Mouse (Mus musculus): Measurements from ENCODE around the gene Btg2. TPM values are rescaled to one million over a fixed set of nuclear protein-coding genes. Genes with fewer than 3 reads are reported as not detected.

Btg2 gene
- polyA plus RNA-seq, 1 experiment: 13.8 TPM

GRCm38 (mm10) chr1:134045971-134046370 lies 32.9 kb downstream of the Btg2 start:
- H3K4me3 ChIP-seq: no peak overlapping the region

GRCm38 (mm10) chr1:134044805-134045204 lies 34.1 kb downstream of the Btg2 start:
- Histone ChIP-seq H3ac (ENCODE audit: control insufficient read depth, insufficient read length) (no peak overlapping the region), H3K36me3 (ENCODE audit: control insufficient read depth, insufficient read depth) (no peaks in the 10 kb centered on the region), H3K79me2 (ENCODE audit: control insufficient read depth, insufficient read depth) (no peaks in the 10 kb centered on the region), H3K27me3 (ENCODE audit: control insufficient read depth, insufficient read depth, insufficient read length) (peaks cover 7% of the 10 kb centered on the region), H3K4me3 (no peak overlapping the region), H3K4me2 (ENCODE audit: low read depth) (no peak overlapping the region)
- TF ChIP-seq MYOD1 (IDR thresholded peaks at IDR 0.05; ENCODE audit: control insufficient read depth in 1 of 3, insufficient read length in 2 of 3, low read depth in 2 of 3) (no peak), E2F4 (IDR thresholded peaks at IDR 0.05; ENCODE audit: insufficient read depth) (no peak), POLR2A (IDR thresholded peaks at IDR 0.05; ENCODE audit: insufficient read length, low read depth) (no peak), TCF12 (IDR thresholded peaks at IDR 0.05; ENCODE audit: insufficient read depth, poor library complexity, severe bottlenecking) (no peak), TCF3 (IDR thresholded peaks at IDR 0.05; ENCODE audit: insufficient read length, low read depth) (no peak), SRF (IDR thresholded peaks at IDR 0.05; ENCODE audit: control insufficient read depth, insufficient read length, low read depth) (no peak), REST (IDR thresholded peaks at IDR 0.05; ENCODE audit: insufficient read depth, insufficient read length) (no peak), POLR2AphosphoS2 (IDR thresholded peaks at IDR 0.05; ENCODE audit: insufficient read length, low read depth) (no peak), MAX (IDR thresholded peaks at IDR 0.05; ENCODE audit: low read depth) (no peak)

More at GRCm38 (mm10) chr1:134045971-134046370, 32.9 kb downstream of the Btg2 start:
- Histone ChIP-seq H3K4me2 (ENCODE audit: low read depth) (no peak overlapping the region), H3ac (ENCODE audit: control insufficient read depth, insufficient read length) (no peak overlapping the region), H3K36me3 (ENCODE audit: control insufficient read depth, insufficient read depth) (no peaks in the 10 kb centered on the region), H3K79me2 (ENCODE audit: control insufficient read depth, insufficient read depth) (no peaks in the 10 kb centered on the region), H3K27me3 (ENCODE audit: control insufficient read depth, insufficient read depth, insufficient read length) (peaks cover 15% of the 10 kb centered on the region)
- no peak for TF ChIP-seq POLR2AphosphoS2 (IDR thresholded peaks at IDR 0.05; ENCODE audit: insufficient read length, low read depth)

DNA sequence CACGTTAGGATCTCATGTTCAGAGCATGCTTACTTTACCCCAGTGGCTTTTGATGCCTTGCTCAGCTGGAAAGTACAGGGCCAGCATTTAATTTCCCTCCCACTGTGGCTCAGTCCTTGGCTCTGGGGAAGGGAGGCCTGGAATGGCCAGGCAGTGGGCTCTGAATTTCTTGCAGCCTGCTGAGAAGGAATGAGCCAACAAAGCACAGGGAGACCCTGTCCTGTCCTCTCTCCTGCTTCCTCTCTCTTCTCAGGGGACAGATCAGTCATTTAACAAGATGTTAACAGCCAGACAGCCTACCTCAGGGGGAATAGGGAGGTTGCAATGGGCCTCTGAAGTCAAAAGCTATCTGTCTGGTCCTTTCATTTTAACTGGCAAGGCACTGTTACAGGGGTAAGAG lies 36.6 kb downstream of the Btg2 start:
- TF ChIP-seq USF1 (IDR thresholded peaks at IDR 0.05; ENCODE audit: low read depth) (no peak), CEBPB (IDR thresholded peaks at IDR 0.05; ENCODE audit: insufficient read depth, poor library complexity, severe bottlenecking) (no peak), MAX (IDR thresholded peaks at IDR 0.05; ENCODE audit: low read depth) (no peak), MYOD1 (IDR thresholded peaks at IDR 0.05; ENCODE audit: control insufficient read depth in 1 of 3, insufficient read length in 2 of 3, low read depth in 2 of 3) (no peak)
- Histone ChIP-seq H3K27me3 (ENCODE audit: control insufficient read depth, insufficient read depth, insufficient read length) (no peaks in the 10 kb centered on the region), H3K79me2 (ENCODE audit: control insufficient read depth, insufficient read depth) (no peaks in the 10 kb centered on the region), H3ac (ENCODE audit: control insufficient read depth, insufficient read length) (no peak overlapping the region), H3K36me3 (ENCODE audit: control insufficient read depth, insufficient read depth) (no peaks in the 10 kb centered on the region), H3K4me2 (ENCODE audit: low read depth) (no peak overlapping the region), H3K4me3 (no peak overlapping the region)

DNA sequence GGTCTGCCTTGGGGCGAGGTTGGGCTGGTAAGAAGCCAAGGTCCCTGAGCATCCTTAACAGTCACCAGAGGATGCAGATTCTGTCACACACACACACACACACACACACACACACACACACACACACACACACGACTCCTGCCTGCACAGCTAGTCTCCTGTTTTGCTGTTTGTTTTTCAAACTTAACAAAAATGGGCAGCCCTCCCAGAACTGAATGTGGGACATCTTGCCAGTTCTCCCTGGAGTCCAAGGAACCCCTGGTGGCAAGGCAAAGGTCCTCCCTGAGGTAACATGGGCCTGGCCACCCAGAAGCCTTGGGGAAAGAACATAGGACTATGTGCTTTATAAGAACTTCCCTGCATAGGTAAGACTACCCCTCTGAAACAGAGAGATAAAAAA lies 37.0 kb downstream of the Btg2 start:
- Histone ChIP-seq H3K4me2 (ENCODE audit: low read depth) (no peak overlapping the region), H3K79me2 (ENCODE audit: control insufficient read depth, insufficient read depth) (no peaks in the 10 kb centered on the region), H3K27me3 (ENCODE audit: control insufficient read depth, insufficient read depth, insufficient read length) (no peaks in the 10 kb centered on the region), H3ac (ENCODE audit: control insufficient read depth, insufficient read length) (no peak overlapping the region), H3K4me3 (no peak overlapping the region), H3K36me3 (ENCODE audit: control insufficient read depth, insufficient read depth) (no peaks in the 10 kb centered on the region)
- TF ChIP-seq USF1 (IDR thresholded peaks at IDR 0.05; ENCODE audit: low read depth) (no peak), POLR2A (IDR thresholded peaks at IDR 0.05; ENCODE audit: insufficient read length, low read depth) (no peak), TCF12 (IDR thresholded peaks at IDR 0.05; ENCODE audit: insufficient read depth, poor library complexity, severe bottlenecking) (no peak), MYOG (IDR thresholded peaks at IDR 0.05; ENCODE audit: control insufficient read depth in 1 of 3, insufficient read depth in 1 of 3, insufficient read length in 2 of 3, low read depth in 2 of 3) (no peak), TCF3 (IDR thresholded peaks at IDR 0.05; ENCODE audit: insufficient read length, low read depth) (no peak), MYOD1 (IDR thresholded peaks at IDR 0.05; ENCODE audit: control insufficient read depth in 1 of 3, insufficient read length in 2 of 3, low read depth in 2 of 3) (no peak)

DNA sequence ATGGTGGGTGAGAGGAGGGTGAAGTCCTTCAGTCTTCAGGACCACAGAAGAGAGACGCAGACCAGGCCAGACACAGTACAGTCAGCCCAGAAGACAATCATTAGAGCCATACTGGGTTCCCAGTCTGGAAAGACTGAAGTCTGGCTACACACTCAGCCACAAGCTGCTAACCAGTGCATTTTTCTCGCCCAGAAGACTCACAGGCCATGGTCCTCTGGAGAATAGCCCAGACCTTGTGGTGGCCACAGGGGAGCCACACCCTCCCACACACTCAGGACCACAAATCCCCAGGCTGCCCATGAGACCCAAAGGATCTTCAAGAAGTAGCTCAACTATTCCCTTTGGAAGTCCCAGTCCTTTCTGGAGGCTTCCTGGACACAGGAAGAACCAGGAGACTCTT lies 39.6 kb downstream of the Btg2 start:
- no peak overlapping the region for H3ac ChIP-seq (ENCODE audit: control insufficient read depth, insufficient read length)
- H3K27me3 ChIP-seq (ENCODE audit: control insufficient read depth, insufficient read depth, insufficient read length): no peaks in the 10 kb centered on the region
- peak overlapping the region; percentile 41 for H3K4me2 ChIP-seq (ENCODE audit: low read depth)
- no peak overlapping the region for H3K4me3 ChIP-seq
- no peaks in the 10 kb centered on the region for H3K79me2 ChIP-seq (ENCODE audit: control insufficient read depth, insufficient read depth)
- H3K36me3 ChIP-seq (ENCODE audit: control insufficient read depth, insufficient read depth): no peaks in the 10 kb centered on the region
- TF ChIP-seq MYOD1 (IDR thresholded peaks at IDR 0.05; ENCODE audit: control insufficient read depth in 1 of 3, insufficient read length in 2 of 3, low read depth in 2 of 3) (peak in 1 of 3 experiments; percentile 35), TCF3 (IDR thresholded peaks at IDR 0.05; ENCODE audit: insufficient read length, low read depth) (peak; percentile 40), CEBPB (IDR thresholded peaks at IDR 0.05; ENCODE audit: insufficient read depth, poor library complexity, severe bottlenecking) (no peak), E2F4 (IDR thresholded peaks at IDR 0.05; ENCODE audit: insufficient read depth) (no peak), MYOG (IDR thresholded peaks at IDR 0.05; ENCODE audit: control insufficient read depth in 1 of 3, insufficient read depth in 1 of 3, insufficient read length in 2 of 3, low read depth in 2 of 3) (peak in 1 of 3 experiments; percentile 61)

- Histone ChIP-seq H3K36me3 (ENCODE audit: control insufficient read depth, insufficient read depth) (no peaks in the 10 kb centered on the region), H3K79me2 (ENCODE audit: control insufficient read depth, insufficient read depth) (no peaks in the 10 kb centered on the region), H3K4me2 (ENCODE audit: low read depth) (no peak overlapping the region), H3ac (ENCODE audit: control insufficient read depth, insufficient read length) (no peak overlapping the region), H3K27me3 (ENCODE audit: control insufficient read depth, insufficient read depth, insufficient read length) (no peaks in the 10 kb centered on the region), H3K4me3 (no peak overlapping the region)
- TF ChIP-seq POLR2A (IDR thresholded peaks at IDR 0.05; ENCODE audit: insufficient read length, low read depth) (no peak), CEBPB (IDR thresholded peaks at IDR 0.05; ENCODE audit: insufficient read depth, poor library complexity, severe bottlenecking) (no peak), MAX (IDR thresholded peaks at IDR 0.05; ENCODE audit: low read depth) (no peak), USF1 (IDR thresholded peaks at IDR 0.05; ENCODE audit: low read depth) (no peak), E2F4 (IDR thresholded peaks at IDR 0.05; ENCODE audit: insufficient read depth) (no peak), MYOG (IDR thresholded peaks at IDR 0.05; ENCODE audit: control insufficient read depth in 1 of 3, insufficient read depth in 1 of 3, insufficient read length in 2 of 3, low read depth in 2 of 3) (no peak), POLR2AphosphoS2 (IDR thresholded peaks at IDR 0.05; ENCODE audit: insufficient read length, low read depth) (no peak), TCF12 (IDR thresholded peaks at IDR 0.05; ENCODE audit: insufficient read depth, poor library complexity, severe bottlenecking) (no peak), TCF3 (IDR thresholded peaks at IDR 0.05; ENCODE audit: insufficient read length, low read depth) (no peak), MYOD1 (IDR thresholded peaks at IDR 0.05; ENCODE audit: control insufficient read depth in 1 of 3, insufficient read length in 2 of 3, low read depth in 2 of 3) (no peak), SRF (IDR thresholded peaks at IDR 0.05; ENCODE audit: control insufficient read depth, insufficient read length, low read depth) (no peak), REST (IDR thresholded peaks at IDR 0.05; ENCODE audit: insufficient read depth, insufficient read length) (no peak)
These were observed 40.6 kb downstream of the Btg2 start for GRCm38 (mm10) chr1:134038336-134038735.

Measured in myocyte (in vitro differentiated cells).